8 mouse cellular contexts compared by ENCODE assay signal in genomic region chr7:93006694-93007231, GRCm38 (mm10).
DNase-seq lines count a peak whose midpoint lies in the region; ATAC-seq and TF ChIP-seq lines count a peak whose summit lies in the region.
"Not testable (repeated sequence)": the region's sequence is repeated elsewhere in the genome, so short reads cannot be mapped to it uniquely, and the experiment has no call there.

No protein-coding gene starts in this region.

- WGBS in embryonic facial prominence, embryonic 12.5 days, result 29% methylated on average over 5 of the region's 5 CpGs
- 31% methylated on average over 5 of the region's 5 CpGs for WGBS in limb, embryonic 12.5 days
- 29% methylated on average over 5 of the region's 5 CpGs for WGBS in midbrain, embryonic 13.5 days

- TF ChIP-seq CTCF in layer of hippocampus, adult 2 months (conservative IDR thresholded peaks at IDR 0.05); testis, adult 2 months (IDR thresholded peaks at IDR 0.05; ENCODE audit: control insufficient read depth, insufficient read depth, insufficient replicate concordance, low read depth, low read length): not testable (repeated sequence)

- not testable (repeated sequence) for H3K36me3 ChIP-seq in embryonic facial prominence, embryonic 12.5 days; limb, embryonic 12.5 days; midbrain, embryonic 13.5 days; testis, adult 2 months (ENCODE audit: control insufficient read depth, insufficient read depth, low read length)

- peak; percentile 13 to 27 for DNase-seq in adrenal gland, postnatal 4 days (ENCODE audit: low spot score in 2 of 2)
- peak; percentile 44 to 66 for DNase-seq in layer of hippocampus, adult 2 months (ENCODE audit: low spot score in 2 of 2)

- H3K27ac ChIP-seq in embryonic facial prominence, embryonic 12.5 days; midbrain, embryonic 13.5 days: not testable (repeated sequence)
- peak overlapping the region; percentile 67 for H3K27ac ChIP-seq in layer of hippocampus, adult 2 months
- H3K27ac ChIP-seq in limb, embryonic 12.5 days, result peak overlapping the region; percentile 14; the same call in 1 of the 2 replicates
- H3K27ac ChIP-seq in testis, adult 2 months (ENCODE audit: control insufficient read depth, insufficient read depth, low read depth, low read length), result peak overlapping the region; percentile 36

- not testable (repeated sequence) for TF ChIP-seq POLR2A in testis, adult 2 months (IDR thresholded peaks at IDR 0.05; ENCODE audit: control insufficient read depth, low read depth, low read length)

- not testable (repeated sequence) for H3K27me3 ChIP-seq in embryonic facial prominence, embryonic 12.5 days; limb, embryonic 12.5 days; midbrain, embryonic 13.5 days; testis, adult 2 months (ENCODE audit: control insufficient read depth, insufficient read depth, low read length)

- not testable (repeated sequence) for H3K4me2 ChIP-seq in embryonic facial prominence, embryonic 12.5 days (replicated peaks); limb, embryonic 12.5 days; midbrain, embryonic 13.5 days (replicated peaks)

- not testable (repeated sequence) for H3K4me1 ChIP-seq in embryonic facial prominence, embryonic 12.5 days; limb, embryonic 12.5 days (replicated peaks); midbrain, embryonic 13.5 days (replicated peaks); testis, adult 2 months (ENCODE audit: control insufficient read depth, insufficient read depth, low read length)

- H3K9ac ChIP-seq in embryonic facial prominence, embryonic 12.5 days; limb, embryonic 12.5 days (replicated peaks); midbrain, embryonic 13.5 days (replicated peaks): not testable (repeated sequence)

- not testable (repeated sequence) for H3K9me3 ChIP-seq in embryonic facial prominence, embryonic 12.5 days; limb, embryonic 12.5 days; midbrain, embryonic 13.5 days

- 0 out of 2 replicates have a peak, but pooled peaks have one; percentile 28 for ATAC-seq in embryonic facial prominence, embryonic 12.5 days (ENCODE audit: insufficient number of reproducible peaks, insufficient read depth, low FRiP score, low TSS enrichment)
- ATAC-seq in granulocyte monocyte progenitor cell, adult 5-6 weeks (replicated peaks; ENCODE audit: poor library complexity, severe bottlenecking), result peak; percentile 52; the same call in 1 of the 2 replicates
- peak; percentile 77 to 84 for ATAC-seq in hematopoietic stem cell, adult 5-6 weeks (replicated peaks in 1 of 2; ENCODE audit: insufficient read depth in 1 of 2, low FRiP score in 2 of 2, low TSS enrichment in 1 of 2, low read depth in 1 of 2, poor library complexity in 2 of 2, severe bottlenecking in 2 of 2)
- ATAC-seq in limb, embryonic 12.5 days (ENCODE audit: insufficient number of reproducible peaks, insufficient read depth, low FRiP score, low TSS enrichment, low read depth), result not testable (repeated sequence)
- ATAC-seq in midbrain, embryonic 13.5 days, result peak; percentile 55; the same call in 1 of the 2 replicates

- not testable (repeated sequence) for H3K4me3 ChIP-seq in embryonic facial prominence, embryonic 12.5 days; layer of hippocampus, adult 2 months; limb, embryonic 12.5 days (replicated peaks); midbrain, embryonic 13.5 days (replicated peaks); testis, adult 2 months (ENCODE audit: control insufficient read depth, low read depth, low read length)
